Mouse (Mus musculus) C2C12 (cell line): ENCODE data around the gene Lrrd1.
"Not testable (repeated sequence)": the region's sequence is repeated elsewhere in the genome, so short reads cannot be mapped to it uniquely, and the experiment has no call there.

Experiments used
- CTCF ChIP-seq: IDR thresholded peaks from one replicate; pipeline ENCODE4 v1.5.1; 2011; ENCODE audit not compliant: control insufficient read depth, insufficient read depth, insufficient read length
- MAX ChIP-seq: IDR thresholded peaks from one replicate; pipeline ENCODE4 v1.6.1; 2011; ENCODE audit warnings: mild to moderate bottlenecking, control low read depth
- MYOD1 ChIP-seq: IDR thresholded peaks from one replicate; pipeline ENCODE4 v1.6.1; 2011; ENCODE audit warnings: low read depth; ENCODE audit not compliant: control insufficient read depth, insufficient read length
- MYOG ChIP-seq: IDR thresholded peaks from one replicate; pipeline ENCODE4 v1.6.1; 2011; ENCODE audit not compliant: control insufficient read depth, insufficient read length; ENCODE audit errors: extremely low read depth

GRCm38 (mm10) chr5:3894294-3894619, 49.3 kb downstream of the Lrrd1 start:
- not testable (repeated sequence) for TF ChIP-seq MYOD1, CTCF, MYOG, MAX
